Mouse (Mus musculus): ENCODE measurements around the gene Cpsf4l.

Cpsf4l gene

GRCm38 (mm10) chr11:113709731-113710256 is at the start of gene Cpsf4l:
Gene Cpsf4l (minus strand): TSS chr11:113710017.
- DNase-seq, result no peak

DNA sequence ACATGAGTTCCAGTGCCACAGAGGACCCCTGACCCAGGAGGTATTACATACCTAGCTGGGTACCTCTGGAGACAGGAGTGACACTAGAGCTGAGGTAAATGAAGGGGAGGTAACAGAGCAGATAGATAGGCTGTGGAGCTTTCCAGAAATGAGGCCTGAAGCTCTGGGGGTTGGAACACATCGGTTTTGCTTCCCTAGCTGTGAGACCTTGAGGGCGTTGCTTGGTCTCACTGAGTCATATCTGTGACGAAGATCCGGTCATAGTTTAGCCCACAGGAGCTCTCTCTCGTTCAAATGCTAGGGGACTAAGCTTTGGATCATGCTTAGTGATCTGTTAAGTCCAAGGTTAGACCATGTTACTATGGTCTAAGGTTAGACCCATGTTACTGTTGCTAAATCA is 49.0 kb upstream of the Cpsf4l start:
- DNase-seq, result no peak

- no peak for DNase-seq
These were observed 46.8 kb upstream of the Cpsf4l start for GRCm38 (mm10) chr11:113756578-113756977.

DNA sequence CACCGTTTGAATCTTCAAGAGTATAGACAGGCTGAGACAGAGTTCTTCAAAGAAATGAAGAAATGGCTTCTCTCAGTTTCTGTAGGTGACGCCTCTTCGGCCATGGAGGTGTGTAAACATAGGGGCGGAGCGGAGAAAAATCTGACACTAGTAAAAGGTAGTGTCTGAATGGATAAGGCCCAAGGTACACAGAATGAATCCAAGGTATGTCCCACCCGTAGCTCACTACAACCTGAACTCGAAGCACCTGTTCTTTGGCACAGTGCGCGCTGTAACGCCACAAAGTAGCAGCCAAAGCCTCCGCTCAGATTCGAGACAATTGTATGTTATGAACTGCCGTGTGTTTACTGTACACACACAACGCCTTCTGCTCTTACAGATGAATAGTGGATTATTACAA is 46.1 kb upstream of the Cpsf4l start:
- DNase-seq, result no peak

- no peak for DNase-seq
These were observed 45.0 kb upstream of the Cpsf4l start for GRCm38 (mm10) chr11:113754845-113755244.

DNA sequence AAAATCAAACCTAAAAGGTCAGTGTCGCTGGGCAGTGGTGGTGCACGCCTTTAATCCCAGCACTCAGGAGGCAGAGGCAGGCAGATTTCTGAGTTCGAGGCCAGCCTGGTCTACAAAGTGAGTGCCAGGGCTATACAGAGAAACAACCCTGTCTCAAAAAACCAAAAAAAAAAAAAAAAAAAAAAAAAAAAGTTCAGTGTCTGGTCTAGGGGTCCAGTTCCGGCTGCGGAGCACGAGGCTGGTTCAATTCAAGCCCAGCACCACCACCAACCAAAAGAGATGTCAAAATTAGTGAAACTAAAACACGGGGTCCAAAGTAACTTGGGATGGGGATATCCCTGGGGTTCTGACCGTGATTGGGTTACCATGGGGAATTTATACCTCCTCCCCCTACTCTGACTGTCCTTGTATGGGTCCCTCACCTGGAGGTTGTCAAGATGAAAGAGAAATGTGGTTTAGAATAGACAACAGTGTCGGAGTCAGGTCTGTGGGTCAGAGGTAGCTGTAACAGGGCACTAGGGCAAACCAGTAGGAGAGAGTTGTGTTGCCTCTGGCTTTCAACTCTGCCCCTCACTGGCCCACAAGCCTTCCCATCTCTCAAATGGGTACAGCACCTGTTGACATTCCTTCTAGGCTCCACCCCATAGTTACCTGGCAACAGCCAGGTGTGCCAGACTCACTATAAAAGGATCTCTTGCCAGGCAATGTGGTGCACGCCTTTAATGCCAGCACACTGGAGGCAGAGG is 43.0 kb upstream of the Cpsf4l start:
- DNase-seq, result no peak

DNA sequence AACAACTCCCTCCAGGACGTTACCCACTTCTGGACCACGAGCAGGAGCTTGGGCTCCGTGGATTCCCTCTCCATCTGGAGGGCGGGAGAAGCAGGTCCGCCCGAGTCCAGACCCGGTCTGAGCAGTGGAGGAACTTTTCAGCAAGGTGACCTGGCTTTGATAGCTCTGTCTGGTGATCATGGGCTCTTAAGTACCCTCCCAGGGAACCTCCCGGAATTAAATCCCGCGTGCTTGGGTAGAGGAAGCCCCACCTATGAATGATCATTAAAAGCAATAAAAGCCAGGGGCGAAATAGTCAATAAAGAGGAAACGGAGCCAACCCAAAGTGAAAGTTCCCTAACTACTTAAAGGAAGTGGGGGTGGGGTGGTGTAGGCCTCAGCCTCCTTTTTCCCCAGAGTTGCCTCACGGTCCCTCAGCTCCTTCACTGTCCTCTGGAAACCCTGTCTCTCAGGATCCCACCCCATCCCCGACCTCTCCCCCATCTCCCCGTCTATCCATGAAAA is 42.4 kb upstream of the Cpsf4l start:
- no peak for DNase-seq

- DNase-seq, result peak; percentile 88 to 93
These were observed 41.8 kb upstream of the Cpsf4l start, which contains the start of gene Cdc42ep4 for GRCm38 (mm10) chr11:113751484-113752084. Gene Cdc42ep4 (minus strand): TSS chr11:113751881.

DNA sequence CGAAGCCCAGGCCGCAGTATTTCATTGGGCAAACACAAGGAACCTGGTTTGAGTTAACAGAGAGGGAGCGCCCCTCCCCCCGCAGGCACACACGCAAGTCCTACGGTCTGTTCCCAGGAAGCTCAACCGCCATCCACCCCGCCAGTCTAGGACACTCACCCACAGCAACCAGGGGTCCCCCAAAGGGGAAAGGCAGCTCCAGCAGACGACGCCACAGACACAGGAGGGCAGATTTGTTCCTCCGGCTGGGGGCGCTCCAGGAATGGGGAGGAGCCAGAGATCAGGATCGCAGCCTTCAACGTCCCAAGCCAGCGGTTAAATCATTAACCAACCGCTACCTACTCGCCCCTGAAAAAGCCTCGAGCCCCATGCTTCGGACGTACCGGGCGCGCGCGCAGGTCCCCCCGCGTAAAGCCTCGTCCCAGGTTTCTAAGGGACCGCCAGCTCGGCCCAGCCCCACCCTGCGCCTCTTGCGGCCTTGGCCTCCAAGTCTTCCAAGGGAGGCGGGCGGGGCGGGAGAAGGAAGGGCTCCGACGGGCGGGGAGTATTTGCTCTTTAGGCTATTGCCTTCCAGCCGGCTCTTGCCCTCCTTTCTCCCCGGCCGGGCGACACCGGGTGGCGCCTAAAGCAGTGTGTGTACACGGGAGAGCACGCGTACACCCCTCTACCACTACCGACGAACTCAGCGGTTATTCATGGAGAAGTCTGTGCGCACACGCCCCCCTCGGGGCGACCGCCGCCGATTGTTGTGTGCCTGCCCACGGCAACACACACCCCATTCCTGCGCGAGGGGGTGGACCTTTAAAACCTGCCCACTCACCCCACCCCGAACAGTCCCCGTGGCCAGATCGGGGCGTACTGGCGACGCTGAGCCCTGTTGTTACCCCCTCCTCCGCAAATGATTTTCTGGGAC is 41.0 kb upstream of the Cpsf4l start:
- peak; percentile 76 to 77 for DNase-seq

DNA sequence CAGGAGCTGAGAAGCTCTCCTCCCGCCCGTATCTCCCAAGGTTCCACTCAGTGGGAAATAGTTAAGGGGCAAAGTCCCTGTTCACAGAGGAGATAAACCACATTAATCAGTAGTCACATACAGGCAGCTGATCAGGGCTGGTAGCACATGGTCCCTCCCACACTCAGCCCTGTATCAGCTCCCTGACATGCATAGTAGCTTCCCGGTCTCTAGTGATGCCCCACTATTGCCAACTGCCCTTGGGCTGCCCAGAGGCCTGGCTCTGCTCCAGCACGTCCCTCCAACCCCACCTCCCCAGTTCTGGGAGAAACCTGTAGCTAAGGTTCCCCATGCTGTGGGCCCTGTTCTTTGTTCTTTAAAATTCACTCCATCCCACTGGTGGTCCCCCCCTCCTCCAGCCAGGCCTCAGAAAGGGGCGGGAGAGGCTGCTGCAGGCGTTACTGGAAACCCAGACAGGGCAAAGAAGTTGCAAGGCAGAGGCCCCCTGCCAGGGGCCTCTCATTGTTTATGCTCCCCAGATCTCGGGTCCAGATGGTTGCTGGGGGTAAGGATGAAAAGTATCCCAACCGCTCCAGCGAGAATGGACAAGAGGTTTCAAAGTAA is 40.0 kb upstream of the Cpsf4l start:
- peak; percentile 53 to 56 for DNase-seq

GRCm38 (mm10) chr11:113748797-113749521 is 39.1 kb upstream of the Cpsf4l start:
- peak in 1 of 2 experiments; percentile 32 for DNase-seq

DNA sequence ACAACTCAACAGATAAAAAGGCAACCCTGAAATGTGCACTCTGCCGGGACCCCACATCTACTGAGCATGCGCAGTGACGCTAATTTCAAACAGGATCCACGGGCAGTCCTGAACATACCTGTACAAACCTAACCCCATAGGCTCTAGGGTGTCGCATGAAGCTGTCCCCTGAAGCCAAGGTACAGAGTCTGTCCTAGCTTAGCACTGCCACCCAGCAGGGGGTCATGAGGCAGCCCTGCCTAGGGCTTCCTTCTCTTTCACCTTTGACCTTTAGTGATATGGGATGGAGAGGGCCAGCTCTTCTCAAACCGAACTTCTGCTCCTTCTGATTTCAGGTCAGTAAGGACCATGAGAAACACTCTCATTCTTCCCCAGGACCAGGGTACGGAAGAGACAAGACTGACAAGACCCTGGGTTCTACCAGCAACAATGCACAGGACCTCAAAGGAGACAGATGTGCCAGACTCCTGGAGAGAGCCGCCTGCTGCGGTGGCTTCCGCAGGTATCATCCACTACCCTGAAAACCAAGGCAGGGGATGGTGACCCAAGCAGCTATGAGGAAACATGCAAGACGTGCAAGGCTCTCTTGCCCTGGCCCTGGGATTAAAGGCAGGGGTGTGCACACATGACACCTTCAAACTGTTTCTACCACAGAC is 38.0 kb upstream of the Cpsf4l start:
- DNase-seq, result no peak

- no peak for DNase-seq
These were observed 37.2 kb upstream of the Cpsf4l start for GRCm38 (mm10) chr11:113747056-113747455.

GRCm38 (mm10) chr11:113745961-113746360 is 36.1 kb upstream of the Cpsf4l start:
- no peak for DNase-seq

GRCm38 (mm10) chr11:113742998-113743397 is 33.2 kb upstream of the Cpsf4l start:
- no peak for DNase-seq

GRCm38 (mm10) chr11:113740100-113740499 is 30.3 kb upstream of the Cpsf4l start:
- DNase-seq, result no peak

DNA sequence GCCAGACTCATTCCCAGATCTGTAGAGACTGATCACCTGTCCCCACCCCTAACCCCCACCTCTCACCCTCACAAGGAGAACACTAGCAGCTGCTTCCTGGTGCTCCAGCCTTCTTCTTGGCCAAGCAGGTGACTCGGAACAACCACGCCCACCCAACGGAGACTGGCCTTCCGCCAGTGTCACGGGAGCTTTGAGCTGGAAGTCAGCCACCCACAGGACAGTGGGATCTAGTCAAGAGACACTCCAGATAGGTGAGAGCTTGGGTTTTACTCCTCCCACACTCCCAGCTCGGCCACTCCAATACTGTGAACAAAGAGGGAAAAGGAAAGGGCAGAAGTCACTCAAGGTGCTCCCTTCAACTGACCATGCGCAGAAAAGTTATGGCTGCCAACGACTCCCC is 29.4 kb upstream of the Cpsf4l start:
- peak; percentile 50 to 52 for DNase-seq

GRCm38 (mm10) chr11:113737912-113738311 is 28.1 kb upstream of the Cpsf4l start:
- DNase-seq, result no peak

GRCm38 (mm10) chr11:113737553-113737854 is 27.7 kb upstream of the Cpsf4l start:
- no peak for DNase-seq

DNA sequence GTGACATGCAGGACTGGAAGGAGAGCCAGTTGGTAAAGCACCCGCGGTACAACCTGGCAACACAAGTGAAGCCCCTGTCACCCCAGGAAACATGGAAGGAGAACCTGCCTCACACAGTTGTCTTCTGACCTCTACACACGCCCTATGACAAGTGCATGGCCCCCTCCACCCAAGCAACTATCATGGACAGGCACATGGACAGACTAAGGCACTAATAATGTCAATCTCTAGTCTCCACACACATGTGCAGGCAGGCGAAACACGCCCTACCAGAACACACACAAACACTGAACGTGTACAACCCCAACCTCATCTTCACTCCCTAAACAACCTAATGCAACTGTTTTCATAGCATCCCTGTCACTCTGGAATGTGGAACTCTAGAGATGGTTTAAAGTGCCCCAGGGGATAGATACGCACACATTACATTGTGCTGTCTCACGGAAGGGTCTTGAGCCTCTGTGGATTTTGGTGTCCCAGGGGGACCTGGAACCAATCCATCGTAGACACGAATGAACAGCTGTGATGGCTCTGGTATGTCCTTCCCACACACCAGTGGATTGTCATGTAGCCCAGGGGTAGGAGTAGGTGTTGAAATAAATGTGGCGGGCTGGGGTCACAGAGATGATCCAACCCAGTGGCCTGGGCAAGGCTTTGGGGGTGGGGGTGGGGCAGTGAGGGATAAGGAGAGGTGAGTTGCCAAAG is 27.2 kb upstream of the Cpsf4l start:
- DNase-seq, result no peak

DNA sequence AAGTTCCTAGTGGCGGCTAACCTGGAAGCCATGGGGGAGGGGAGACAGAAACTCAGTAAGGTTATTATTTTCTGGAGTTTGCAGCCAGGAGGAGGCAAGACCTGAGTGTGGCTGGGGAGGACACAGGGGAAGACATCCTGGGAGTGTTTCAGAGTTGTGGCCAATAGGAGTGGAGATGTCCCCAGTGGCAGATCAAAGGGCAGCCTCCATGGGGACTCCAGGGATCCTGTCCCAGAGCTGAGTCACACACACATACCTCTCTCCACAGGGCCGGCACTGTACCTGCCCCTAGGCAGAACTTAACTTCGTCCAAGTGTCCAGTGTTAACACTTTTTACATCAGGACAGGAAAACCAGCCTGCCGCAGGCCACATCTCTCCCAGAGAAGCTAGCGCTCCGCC is 25.3 kb upstream of the Cpsf4l start:
- DNase-seq, result no peak
